Mouse (Mus musculus) urinary bladder, postnatal 10 days (tissue): ENCODE results near the gene Esyt2.

Source experiments
- DNase-seq: peaks from one replicate; pipeline ENCODE4 v3.0.0; 2022; ENCODE audit warnings: low spot score

The Esyt2 gene

DNA sequence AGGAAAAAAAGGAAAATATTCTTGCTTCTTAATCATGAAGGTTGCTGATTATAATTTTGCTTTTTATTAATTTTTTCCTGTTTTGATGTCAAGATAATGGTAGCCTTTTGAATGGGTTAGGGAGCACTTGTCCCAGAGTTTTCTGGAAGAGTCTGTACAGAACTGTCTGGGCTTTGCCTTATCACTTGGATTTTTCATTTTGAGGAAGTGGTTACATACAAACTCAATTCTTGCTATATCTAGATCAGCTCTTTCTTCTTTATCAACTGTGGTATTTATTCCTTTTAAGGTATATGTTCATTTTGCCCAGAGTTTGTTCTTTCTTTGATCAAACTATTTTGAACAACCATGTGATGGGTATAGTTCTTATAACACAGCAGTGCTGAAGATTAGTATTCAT lies 81.1 kb downstream of the Esyt2 start:
- no peak for DNase-seq

DNA sequence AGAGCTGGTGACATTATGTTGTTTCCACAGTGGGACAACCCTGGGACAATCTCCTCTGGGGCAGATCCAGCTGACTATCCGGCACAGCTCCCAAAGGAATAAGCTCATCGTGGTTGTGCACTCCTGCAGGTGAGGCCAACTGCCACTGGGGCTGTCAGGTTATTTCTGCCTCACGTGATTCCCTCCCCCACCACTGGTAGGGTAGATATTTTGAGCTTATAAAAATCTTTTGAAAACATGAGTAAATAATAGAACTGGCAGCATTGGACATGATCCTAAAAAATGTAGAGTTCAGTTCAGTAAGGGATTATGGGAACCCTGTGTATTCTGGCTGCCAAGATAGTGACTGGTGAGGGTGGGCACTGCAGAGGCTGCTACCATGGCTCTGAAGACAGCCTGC lies 85.9 kb downstream of the Esyt2 start:
- DNase-seq: no peak

DNA sequence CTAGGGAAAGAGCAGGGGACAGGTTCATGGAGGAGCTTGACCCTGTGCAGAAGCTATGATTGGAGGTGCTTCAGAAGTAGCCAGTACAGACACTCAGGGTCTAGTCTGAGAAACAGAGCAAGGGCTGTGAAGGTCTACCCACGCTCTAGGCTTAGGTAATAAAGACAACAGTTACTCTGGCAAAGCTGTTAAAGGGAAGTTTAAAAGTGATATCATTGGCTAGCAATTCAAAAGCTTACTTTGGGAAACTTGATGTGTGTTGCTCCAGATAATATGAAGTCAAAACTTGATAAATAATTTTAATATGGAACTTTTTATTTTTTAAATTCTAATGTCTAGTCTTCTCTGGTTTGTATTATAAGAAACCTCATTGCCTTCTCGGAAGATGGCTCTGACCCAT lies 86.3 kb downstream of the Esyt2 start:
- no peak for DNase-seq

DNA sequence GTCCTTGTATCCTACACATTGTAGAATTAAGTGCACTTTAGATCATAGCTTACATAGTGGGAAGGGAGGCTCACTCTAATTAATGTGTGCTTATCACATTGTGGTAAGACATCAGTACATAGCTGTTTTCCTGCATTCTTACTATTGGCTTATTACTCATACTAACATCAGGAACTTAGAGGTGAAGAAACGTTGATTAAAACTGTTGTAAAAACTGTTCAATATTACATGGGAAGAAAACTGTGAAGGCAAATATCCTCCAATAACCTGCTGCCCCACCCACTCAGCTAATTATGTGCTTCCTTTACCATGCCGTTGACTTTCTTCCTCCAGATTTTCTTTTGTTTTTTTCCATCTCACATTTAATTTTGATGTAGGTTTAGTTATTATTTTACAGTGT lies 87.9 kb downstream of the Esyt2 start:
- DNase-seq: no peak

DNA sequence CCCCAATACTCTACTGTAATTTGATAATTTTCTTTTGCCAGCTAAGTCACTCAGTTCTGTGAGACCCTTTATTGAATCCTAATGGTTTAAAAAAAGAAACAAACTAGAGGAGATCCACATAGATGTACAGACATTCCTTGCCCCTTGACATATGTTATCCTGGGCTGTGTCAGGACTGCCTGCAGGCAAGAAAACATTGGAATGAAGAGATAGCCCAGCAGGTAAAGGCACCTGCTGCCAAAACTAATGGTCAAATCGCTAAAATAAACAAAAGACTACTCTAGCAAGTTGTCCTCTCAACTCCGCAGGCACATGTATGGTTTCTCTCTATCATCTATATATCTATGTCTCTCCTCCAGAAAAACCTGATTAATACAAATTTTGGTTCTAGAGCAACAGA lies 102.1 kb downstream of the Esyt2 start:
- DNase-seq: no peak

DNA sequence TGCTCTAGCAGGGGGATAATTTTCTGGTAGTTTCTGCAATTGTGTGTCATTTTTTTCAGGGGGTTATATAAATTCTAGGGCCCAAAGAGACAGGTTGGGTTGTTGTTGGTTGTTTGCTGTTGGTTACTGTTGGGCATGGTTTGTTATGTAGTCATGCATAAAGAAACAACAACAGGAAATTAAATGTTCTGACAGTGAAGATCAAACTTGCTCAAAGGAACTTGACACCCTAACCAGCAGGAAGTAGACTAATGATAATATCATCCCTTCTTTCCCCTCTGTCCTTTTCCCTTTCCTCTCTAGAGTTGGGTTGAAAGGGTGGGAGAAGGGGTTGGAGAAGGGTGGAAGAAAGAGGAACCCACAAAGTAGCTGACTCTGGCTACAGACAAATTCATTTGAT lies 103.0 kb downstream of the Esyt2 start:
- DNase-seq: no peak

DNA sequence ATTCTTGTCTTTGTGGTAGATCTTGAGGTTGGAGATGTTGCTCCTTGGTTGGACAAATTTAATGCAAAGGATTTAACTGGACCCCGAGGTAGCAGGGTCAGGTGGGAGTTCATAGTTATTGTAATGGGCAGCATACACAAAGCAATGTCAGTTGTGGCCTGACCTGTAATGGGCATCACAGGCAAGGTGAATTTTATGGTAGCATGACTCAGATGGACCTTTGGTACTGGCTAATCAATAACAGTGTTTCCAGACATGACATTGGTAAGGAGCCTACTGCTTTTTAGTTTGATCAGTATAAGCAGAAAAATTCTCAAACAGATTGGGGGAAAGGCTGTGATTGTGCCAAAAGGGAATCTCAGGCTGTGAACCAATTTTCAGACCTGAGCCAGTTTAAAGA lies 105.8 kb downstream of the Esyt2 start:
- no peak for DNase-seq

DNA sequence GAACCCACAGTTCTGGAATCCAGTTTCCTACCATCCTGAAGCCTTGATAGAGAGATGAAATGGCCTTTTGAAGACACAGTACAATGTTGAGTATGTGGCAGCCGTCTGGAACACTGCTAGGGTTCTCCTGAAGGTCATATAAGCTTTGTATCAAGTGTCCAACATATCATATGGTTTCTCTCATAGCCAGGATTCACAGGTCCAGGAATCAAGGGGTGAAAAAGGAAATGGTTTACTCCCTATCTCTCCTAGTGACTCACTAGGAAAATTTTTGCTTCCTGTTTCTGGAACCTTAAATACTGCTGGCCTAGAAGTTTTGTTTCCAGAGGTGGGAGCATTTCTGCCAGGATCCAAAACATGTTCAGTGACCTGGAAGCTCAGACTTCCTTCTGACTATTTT lies 108.9 kb downstream of the Esyt2 start:
- DNase-seq: no peak

DNA sequence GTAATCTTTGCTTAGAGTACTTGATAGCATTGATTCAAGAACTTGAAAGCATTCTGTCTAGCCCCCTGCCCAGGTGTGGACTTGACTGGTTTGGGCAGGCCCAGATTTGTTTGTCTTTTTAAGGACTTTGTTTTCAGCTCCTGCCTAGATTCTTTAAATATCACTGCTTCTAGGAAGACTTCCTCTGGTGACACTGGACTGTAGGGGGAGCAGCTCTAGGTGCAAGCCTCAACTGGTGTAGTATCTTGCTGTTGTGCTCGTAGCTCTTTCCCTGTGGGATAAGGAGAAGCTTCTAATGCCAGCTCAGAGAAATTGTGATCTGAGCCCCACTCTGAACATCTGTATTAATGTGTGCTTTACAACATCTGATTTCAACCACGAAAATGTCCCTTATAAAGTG lies 113.3 kb downstream of the Esyt2 start:
- DNase-seq: no peak

DNA sequence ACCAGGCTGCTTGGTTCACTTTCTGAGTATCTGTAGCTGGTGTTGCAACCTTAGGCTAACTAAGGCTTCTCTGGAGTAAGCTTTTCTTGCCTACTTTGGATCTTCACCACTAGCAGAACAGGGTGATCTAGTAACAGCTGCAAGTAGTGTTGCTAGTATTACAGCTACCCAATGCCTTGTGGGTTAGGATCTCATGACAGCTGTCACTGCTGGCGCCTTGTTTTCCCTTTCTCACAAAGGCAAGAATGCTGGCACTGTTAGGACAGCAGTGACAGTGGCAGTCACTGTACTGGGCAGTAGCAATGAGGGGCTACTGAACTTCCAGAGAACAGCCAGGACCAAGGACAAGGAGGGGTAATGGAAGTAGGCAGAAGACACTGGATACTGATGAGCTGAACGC lies 114.3 kb downstream of the Esyt2 start:
- no peak for DNase-seq

DNA sequence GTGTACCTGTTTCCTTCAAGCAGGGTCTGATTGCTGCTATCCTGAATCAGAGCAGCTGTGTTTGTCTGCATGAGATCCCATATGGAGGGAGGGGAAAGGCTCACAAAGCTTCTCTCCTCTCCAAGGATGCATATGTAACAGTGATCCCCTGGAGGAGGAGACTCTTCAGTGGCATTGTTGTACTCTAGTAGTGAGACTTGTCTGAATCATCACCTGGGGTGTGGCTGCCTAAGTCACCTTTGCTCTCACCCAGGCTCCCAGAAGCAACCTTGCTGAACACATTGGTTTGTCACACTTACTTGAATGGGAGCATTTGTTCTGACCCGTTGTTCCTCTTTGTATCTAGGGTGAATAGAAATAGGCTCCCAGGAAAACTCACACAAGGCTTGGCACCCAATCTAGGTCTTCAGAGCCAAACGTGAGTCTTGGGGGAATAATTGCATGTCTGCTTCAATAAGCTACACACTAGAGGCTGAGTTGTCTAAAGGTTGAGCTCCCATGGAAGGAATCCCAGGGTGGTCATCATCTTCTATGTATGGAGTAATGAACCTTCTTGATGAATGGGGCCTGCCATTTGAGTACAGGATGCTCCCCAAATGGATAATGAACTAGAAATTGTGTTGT lies 115.2 kb downstream of the Esyt2 start:
- no peak for DNase-seq

DNA sequence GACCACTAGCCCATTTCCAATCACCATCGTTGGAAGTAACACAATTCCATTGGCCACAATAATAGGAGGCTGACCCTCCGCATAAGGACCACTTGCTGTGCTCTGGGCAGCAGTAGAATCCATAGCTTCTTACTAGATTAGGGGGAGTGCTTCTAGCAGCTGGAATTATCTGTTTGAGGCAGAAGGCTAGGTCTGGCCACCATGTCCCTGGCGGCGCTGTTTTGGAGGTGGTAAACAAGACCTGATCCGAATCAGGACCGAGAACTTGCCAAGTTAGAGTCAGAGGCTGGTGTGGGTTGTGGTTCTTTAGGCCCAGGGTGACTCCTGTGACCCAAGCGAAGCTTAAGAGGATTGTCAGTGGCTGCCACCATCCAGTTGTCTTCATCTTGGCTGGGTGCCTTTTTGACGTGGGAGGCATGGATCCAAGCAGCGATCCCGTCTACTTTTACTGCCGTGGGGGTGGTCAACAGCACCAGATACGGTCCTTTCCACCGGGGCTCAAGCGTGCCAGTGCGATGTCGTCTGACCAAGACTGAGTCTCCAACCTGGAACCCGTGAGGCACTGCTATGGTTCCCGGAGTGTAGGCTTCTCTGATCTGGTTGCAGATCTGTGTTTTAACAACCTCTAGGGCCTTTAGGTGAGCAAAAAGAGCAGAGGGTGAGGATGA lies 123.2 kb downstream of the Esyt2 start:
- DNase-seq: no peak

DNA sequence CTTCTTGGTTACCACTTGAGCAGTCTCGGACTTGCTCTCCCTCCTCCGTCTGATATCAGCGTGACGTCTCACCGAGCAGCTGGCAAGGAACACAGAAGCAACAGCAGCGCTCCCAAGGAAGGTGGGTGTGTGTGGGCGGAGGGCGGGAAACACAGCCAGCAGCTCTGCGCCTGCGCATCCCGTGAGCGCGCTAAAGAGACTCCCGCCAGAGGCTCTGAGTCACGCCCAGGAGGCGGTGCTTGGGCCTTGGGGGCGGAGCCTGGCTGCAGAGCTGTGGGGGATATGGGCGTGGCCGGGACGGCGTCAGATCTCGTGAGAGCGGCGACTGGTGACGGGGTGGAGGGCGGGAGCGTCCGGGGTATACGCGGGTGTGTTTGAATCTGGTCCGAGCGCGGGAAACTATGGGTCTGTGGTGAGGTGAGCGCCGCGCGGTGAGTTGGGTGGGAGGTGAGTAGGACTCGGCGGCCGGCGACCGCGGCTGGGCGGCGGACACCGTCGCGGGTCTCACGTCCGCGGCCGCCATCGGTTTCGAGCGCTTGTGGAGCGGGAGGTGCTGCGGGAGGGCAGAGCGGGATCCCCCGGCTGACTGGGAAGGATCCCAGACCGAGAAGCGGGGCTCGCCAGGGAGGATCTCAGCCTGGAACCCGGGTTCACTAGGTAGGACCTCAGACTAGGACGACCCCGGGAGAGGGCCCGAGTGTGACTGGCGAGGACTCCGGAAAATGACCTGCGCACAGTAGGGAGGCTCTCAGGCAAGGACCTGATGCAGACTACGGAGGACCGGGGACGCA lies 124.2 kb downstream of the Esyt2 start, which contains the start of gene Ncapg2:
Gene Ncapg2 (plus strand): TSS at position 358 of the 791 bp plus-strand sequence.
- peak; percentile 97 for DNase-seq

DNA sequence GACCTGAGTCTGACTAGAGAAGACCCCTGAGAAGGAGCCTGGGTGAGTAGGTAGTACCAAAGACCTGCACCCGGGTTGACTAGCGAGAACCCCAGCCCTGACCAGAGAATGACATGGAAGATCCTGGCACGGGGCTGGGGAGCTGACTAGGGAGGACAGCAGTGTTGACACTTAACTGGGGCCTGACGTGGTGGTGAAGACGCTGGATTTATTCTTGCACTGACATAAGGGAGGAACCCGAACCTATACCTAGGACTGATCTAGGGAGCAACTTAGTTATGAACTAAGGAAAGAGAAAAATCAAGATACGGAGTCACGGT lies 124.8 kb downstream of the Esyt2 start:
- no peak for DNase-seq

DNA sequence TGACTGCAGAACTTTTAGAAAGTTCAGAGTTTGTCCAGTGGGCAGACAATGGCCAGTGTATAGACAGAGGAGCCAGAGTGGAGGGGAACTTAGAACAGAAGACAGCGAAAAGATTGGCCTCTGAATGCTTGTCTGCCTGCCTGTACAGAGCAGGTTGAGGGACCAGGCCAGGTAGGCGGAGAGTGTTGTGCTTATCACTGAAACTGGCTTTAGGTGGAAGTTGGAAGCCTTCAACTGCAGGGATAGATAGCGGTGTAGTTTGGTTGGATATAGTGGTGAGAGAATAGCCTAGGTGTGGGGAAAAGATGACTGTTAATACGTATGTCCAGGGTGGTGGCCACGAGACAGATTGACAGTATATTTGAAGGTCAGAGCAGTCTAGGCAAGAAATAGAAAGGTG lies 126.9 kb downstream of the Esyt2 start:
- no peak for DNase-seq

DNA sequence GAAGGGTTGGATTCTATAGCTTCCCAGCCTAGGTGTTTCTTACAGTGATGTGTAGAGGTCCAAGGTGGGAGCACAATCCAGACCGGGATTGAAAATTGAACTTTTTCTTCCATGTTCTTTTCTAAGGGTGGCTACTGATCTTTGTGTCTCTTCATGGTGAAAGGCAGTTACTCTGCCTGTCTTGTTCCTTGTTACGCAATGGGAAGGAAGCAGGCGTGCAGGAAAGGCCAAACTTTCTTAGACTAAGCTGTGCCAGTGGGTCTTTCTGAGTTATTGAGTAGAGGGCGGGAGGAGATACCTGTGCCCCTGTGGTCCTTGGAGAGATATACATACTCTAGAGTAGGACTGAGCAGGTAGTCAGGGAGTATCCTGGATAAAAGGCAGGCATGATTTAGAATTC lies 133.9 kb downstream of the Esyt2 start:
- no peak for DNase-seq

DNA sequence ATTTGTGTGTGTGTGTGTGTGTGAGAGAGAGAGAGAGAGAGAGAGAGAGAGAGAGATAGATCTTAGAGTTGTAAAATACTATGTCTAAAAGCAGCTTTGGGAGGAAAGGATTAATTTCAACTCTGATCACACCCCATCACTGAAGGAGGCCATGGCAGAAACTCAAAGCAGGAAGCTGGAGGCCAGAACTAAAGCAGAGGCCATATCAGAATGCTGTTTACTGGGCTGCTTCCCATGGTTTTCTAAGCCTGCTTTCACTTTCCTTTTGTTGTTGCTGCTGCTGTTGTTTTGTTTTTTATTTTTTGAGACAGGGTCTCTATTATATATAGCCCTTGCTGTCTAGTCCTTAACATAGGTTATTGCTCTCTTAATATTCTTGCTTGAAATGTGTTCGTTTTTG lies 135.5 kb downstream of the Esyt2 start:
- DNase-seq: no peak

DNA sequence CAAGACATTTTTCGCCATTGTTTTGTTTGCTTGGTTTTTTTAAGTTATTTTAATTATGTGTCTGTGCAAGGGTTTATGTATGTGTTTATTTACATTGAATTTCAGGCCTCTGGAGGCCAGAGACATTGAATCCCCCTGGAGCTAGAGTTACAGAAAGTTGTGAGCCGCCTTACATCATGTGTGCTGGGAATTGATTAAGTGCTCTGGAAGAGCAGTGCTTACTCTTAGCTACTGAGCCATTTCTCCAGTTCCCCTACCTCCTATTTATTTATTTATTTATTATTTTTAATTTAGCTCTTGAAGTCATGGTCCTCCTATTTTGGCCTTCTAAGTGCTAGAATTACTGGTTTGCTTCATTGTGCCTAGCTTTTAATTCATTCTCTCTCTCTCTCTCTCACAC lies 140.7 kb downstream of the Esyt2 start:
- DNase-seq: no peak

DNA sequence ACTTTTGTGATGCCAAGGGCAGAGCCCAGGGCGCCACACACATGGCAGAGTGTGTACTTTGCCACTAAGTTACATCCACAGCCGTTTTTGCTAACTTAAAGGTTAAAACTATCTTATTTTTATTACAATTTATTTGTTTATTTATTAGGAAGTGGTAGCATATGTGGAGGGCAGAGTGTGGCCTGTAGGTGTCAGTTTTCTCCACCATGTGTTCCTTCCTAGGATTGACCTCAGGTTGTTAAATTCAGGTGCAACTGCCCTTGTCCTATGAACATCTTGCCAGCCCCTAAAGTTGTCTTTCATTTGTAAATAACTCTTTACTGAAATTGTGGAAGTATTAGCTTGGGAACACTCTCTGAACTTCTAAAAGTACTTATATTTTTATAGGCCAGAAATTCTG lies 144.4 kb downstream of the Esyt2 start:
- no peak for DNase-seq

DNA sequence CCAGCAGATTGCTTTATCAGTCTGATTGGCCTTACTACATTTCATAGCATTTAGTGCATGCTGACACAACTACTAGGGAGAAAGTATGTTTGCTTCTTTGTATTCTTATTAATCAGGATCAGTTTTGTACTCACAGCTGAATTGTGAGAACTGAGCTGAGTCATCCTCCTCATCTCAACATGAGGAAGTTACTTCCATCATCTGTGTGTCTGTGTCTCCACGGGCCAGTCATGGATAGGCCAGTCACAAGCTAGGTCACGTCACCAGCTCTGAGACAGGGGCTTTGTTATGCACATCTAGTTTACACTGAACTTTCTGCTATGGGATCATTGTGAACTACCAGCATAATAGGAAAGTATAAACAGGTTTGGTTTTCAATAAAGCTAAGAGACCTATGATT lies 152.7 kb downstream of the Esyt2 start:
- DNase-seq: no peak

DNA sequence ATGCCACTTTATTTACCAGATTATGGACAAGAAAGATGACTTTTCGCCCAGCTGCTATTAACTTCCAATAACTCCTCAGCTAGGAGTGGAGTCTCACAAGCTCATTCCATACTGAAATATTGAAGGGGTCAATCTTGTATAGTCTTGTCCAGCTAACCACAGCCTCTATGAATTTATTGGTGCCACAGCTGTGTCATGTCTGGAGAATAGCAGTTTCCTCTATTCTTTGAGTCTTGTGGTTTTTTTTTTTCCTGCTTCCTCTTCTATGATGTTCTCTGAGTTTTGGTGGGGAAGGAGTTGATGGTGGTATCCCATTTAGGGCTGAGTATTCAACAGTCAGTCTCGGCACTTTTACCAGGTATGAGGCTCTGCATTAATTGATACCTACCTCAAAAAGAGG lies 154.2 kb downstream of the Esyt2 start:
- no peak for DNase-seq

DNA sequence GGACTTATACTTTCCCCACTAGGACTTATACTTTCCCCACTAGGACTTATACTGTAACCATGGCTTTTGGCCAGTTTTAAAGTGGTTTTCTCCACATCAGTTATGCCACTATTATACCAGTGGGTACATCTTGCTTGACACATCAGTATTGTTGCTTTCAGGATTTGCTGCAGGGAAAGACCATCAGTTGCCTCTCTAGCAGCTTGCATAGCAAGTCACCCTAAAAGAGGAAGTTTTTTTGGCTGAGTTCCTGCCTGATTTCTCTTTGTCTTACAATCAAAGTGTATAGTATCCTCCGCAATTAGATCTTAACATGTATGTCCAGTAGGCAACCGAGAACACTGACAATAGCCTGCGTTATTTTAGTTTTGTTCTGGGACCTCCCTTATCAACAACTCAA lies 155.1 kb downstream of the Esyt2 start:
- no peak for DNase-seq

DNA sequence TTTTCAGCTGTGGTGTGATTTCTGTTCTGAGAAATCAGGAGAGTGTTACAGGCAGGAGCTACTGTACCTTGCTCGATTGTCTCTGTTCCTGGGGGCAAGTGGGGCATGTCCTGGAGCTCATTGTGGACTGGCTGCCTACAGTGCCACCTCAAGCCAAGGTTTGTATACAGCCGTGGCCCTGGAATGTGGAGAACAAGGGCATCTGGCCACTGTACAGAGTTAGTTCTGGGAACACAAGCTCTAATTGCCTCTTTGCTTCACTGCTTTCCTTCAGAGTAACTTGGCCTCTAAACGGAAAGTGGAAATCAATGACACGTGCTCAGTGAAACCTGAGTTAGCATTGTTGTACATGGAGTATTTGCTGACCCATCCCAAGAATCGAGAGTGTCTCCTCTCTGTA lies 157.6 kb downstream of the Esyt2 start:
- no peak for DNase-seq
